Mouse (Mus musculus): ENCODE data around the gene Errfi1. TPM values are rescaled to one million over a fixed set of nuclear protein-coding genes. Genes with fewer than 3 reads are reported as not detected.

Errfi1 gene
- 2.5 TPM for polyA plus RNA-seq (2017; shearing (Covaris generic))

DNA sequence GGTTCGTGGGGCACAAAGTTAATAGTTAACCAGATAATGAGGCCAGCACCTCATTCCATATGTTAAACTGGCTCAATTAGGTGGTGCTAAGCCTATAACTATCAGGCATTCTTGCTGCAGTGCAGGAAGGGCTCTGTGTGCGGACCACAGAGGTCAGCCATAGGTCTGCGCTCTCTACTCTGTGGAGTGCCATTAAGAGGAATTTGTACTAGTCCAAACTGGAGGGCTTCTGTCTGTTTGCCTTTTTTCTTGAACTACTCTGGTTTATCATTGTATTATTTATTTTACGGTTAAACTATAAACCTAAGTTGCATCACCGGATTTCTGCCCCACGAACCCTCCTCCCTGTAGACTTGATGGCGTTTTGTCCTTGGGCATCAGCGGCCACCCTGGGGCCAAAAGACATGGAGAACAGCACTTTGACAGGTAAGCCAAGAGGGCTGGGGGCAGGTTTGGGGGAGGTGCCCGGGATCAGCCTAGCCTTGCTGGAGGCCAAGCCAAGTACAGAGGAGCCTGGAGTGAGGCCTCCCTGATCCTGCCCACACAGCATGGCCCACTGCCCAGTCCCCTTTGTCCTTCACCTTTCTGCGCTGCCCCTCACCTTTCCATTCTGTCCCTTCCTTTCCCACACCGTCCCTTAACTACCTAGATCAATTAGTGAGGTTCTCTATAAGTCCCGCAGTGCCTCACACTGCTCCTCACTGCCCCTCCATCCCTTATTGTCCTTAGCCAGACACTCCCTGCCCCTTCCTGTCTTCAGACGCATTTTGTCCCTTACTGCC lies at the start of gene Errfi1:
TSS of gene Errfi1 (plus strand) at position 240 of the 782 bp plus-strand sequence.

DNA sequence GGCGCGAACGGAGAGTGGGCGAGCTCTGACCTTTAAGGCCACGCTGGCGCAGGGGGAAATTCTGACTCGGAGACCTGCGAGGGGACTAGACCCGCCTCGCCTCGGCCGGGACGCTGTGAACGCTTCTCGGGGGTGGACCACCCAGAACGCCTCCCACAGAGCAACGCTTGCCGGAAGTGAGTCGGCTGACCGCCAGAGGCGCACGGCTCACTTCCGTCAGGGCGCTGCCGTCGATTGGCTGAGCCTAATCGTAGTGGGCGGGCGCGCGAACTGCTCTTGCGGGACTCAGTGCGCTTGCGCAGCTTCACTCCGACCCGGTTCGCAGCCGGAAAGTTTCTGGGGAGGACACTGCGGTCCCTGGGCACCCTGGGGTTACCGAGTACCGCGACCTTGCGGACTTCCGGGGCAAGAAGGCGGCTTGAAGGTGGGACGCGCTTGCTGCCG lies 60.6 kb downstream of the Errfi1 start, which contains the start of the genes Park7 and Tnfrsf9:
TSS of gene Park7 (minus strand) at position 148 of the 444 bp plus-strand sequence.
TSS of gene Tnfrsf9 (plus strand) at position 273 of the 444 bp plus-strand sequence.

Other genes starting within 250 kb of the Errfi1 start
- gene Slc45a1, start 201.7 kb upstream of the Errfi1 start, polyA plus RNA-seq (2017; shearing (Covaris generic)): not detected
- gene Park7, start 60.5 kb downstream of the Errfi1 start, polyA plus RNA-seq (2017; shearing (Covaris generic)): 359 TPM
- gene Tnfrsf9, start 60.6 kb downstream of the Errfi1 start, polyA plus RNA-seq (2017; shearing (Covaris generic)): 334 TPM
- gene Uts2, start 143.2 kb downstream of the Errfi1 start, polyA plus RNA-seq (2017; shearing (Covaris generic)): not detected
- gene Per3, start 190.7 kb downstream of the Errfi1 start, polyA plus RNA-seq (2017; shearing (Covaris generic)): 0.88 TPM
- 62.2 TPM for gene Vamp3, start 204.0 kb downstream of the Errfi1 start, polyA plus RNA-seq (2017; shearing (Covaris generic))
- gene Gm13090, start 235.7 kb downstream of the Errfi1 start, polyA plus RNA-seq (2017; shearing (Covaris generic)): not detected